Mouse (Mus musculus) kidney, adult 2 months (tissue): ENCODE data around the gene Gck.

Experiments used
- CTCF ChIP-seq: fragments of 200-500 bp; conservative IDR thresholded peaks from 2 replicates; pipeline ENCODE4 v1.5.1; 2011; ENCODE audit warnings: low read depth, mild to moderate bottlenecking, control low read depth, low read length, moderate library complexity, mixed read lengths; ENCODE audit not compliant: insufficient read depth, insufficient read length
- POLR2A ChIP-seq: fragments of 200-500 bp; IDR thresholded peaks from one replicate; pipeline ENCODE4 v1.6.1; 2011; ENCODE audit warnings: low read depth, low read length, control low read depth

DNA sequence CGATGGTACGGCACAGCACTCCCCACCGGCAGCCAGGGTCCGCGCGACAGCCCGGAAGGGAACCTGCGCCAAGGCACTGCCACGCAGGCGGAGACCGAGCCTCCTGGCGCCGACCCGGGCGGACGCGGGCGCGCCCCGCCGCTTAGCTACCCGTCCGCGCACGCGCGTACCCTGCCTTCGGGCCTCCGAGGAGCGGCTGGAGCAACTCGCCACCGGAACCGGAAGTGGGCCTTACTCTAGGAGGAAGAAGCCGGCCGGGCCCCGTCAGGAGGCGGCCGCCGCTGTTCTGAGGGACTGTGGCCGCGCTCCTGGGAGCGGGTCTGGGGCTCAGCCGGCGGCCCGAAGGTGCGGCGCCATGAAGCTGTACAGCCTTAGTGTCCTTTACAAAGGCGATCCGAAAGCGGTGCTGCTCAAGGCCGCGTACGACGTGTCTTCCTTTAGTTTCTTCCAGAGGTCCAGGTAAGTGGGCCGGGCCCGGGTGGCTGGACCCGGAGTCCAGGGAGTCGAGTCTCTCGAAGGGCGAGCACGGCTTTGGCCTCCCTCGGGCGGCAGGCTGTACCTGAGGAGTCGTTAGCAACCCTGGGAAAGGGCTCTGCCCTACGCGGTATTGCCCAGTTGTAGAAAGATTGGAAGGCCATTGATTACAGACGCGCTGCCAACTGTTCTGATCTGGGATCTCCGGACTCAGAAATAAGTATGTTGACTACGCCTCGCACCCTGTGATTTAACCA, 5.8 kb upstream of the Gck start, which contains the start of gene Ykt6:
- no peak for TF ChIP-seq CTCF
- peak; percentile 77 for TF ChIP-seq POLR2A
